Mouse (Mus musculus) forebrain, embryonic 14.5 days (tissue): ENCODE results near the gene Psen1. TPM values are rescaled to one million over a fixed set of nuclear protein-coding genes. Genes with fewer than 3 reads are reported as not detected.

Experiments used
- ATAC-seq: fragments of 200-750 bp; cut with Nextera tagmentation; 2 replicates; pipeline ENCODE4 v1.8.0; 2017; ENCODE audit warnings: mild to moderate bottlenecking, moderate library complexity
- DNase-seq: peaks from one replicate; pipeline ENCODE4 v3.0.0-alpha.2; 2015; ENCODE audit warnings: low spot score
- H3K27ac ChIP-seq: fragments of 300-500 bp; sonication (generic); 2 replicates; pipeline ENCODE4 v1.5.1; 2014; ENCODE audit warnings: low read depth, mild to moderate bottlenecking, control low read depth, low read length, moderate library complexity
- H3K27me3 ChIP-seq: fragments of 300-500 bp; sonication (generic); replicated peaks from 2 replicates; pipeline ENCODE4 v1.6.1; 2014; ENCODE audit warnings: low read length, control low read depth, mixed read lengths; ENCODE audit not compliant: control insufficient read depth, insufficient read depth
- H3K36me3 ChIP-seq: fragments of 300-500 bp; sonication (generic); 2 replicates; pipeline ENCODE4 v1.6.1; 2014; ENCODE audit warnings: low read length, control low read depth; ENCODE audit not compliant: control insufficient read depth, insufficient read depth
- H3K4me1 ChIP-seq: fragments of 300-500 bp; sonication (generic); 2 replicates; pipeline ENCODE4 v1.6.1; 2014; ENCODE audit warnings: antibody characterized with exemption, low read length, control low read depth; ENCODE audit not compliant: control insufficient read depth, insufficient read depth
- H3K4me2 ChIP-seq: fragments of 300-500 bp; sonication (generic); 2 replicates; pipeline ENCODE4 v1.6.1; 2014; ENCODE audit warnings: mild to moderate bottlenecking, control low read depth, low read length
- H3K4me3 ChIP-seq: fragments of 300-500 bp; sonication (generic); 2 replicates; pipeline ENCODE4 v1.5.1; 2014; ENCODE audit warnings: low read depth, low read length, control low read depth
- H3K9ac ChIP-seq: fragments of 300-500 bp; sonication (generic); 2 replicates; pipeline ENCODE4 v1.6.1; 2014; ENCODE audit warnings: mild to moderate bottlenecking, low read length, control low read depth, moderate library complexity
- H3K9me3 ChIP-seq: fragments of 300-500 bp; sonication (generic); replicated peaks from 2 replicates; pipeline ENCODE4 v1.6.1; 2016; ENCODE audit warnings: low read length, control low read depth, mixed read lengths; ENCODE audit not compliant: control insufficient read depth
- WGBS: fragments of 180-500 bp; shearing (Covaris S2); extraction: QIAGEN DNeasy Blood & Tissue Kit; methylation state at CpG from one replicate; pipeline ENCODE4 v1.1.7; 2014; 5-methylcytosine and 5-hydroxymethylcytosine counted together
- polyA plus RNA-seq: library from polyadenylated mRNA; unstranded; fragments of >200 nt; fragmentation: Nextera tagmentation; extraction: Ambion mirVana; gene quantifications from 2 replicates; pipeline ENCODE4 v1.2.1, GENCODE M21; 2014

Psen1 gene
- polyA plus RNA-seq, 1 experiment from 2014 or later, result 73.4 TPM

DNA sequence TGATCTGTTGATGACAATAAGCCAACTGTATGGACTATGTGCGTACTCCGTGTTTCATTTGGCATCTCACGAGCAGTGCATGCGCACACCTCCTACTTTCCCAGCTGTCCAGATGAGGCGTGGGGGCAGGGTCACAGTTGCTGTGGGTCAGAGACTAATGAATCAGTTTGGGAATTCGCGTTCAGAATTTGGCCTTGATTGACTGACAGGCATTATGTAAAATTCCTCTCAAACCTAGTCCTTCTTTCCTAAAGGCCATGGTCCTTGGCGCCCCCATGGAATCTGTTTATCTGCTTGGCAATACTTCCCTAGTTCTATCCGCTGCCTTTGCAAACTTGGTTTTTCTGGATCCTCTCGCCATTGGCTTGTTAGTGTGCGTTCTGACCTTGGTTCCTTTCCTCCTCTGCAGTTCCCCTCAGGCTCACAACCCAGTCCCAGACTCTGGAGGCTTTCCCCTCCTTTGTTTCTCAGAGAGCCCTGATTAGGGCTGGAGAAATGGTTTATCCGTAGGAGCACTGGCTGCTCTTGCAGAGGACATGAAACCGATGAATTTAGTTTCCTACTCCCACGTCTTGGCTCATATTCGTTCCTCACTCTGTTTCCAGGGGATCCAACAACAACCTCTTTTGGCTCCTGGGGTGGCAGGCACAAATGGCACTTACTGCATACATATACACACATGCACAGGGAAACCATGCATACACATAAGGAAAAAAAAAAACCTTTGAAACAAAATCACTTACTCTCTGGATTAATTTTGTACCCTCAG is 28.6 kb downstream of the Psen1 start:
- no peaks in the 10 kb centered on the region for H3K9me3 ChIP-seq
- no peak for DNase-seq
- H3K4me3 ChIP-seq, result no peak overlapping the region
- no peak for ATAC-seq
- H3K36me3 ChIP-seq, result peaks cover 75% of the 10 kb centered on the region
- no peak overlapping the region for H3K27ac ChIP-seq
- H3K27me3 ChIP-seq, result no peaks in the 10 kb centered on the region
- WGBS, result 87% methylated on average over 15 of the region's 15 CpGs
- H3K4me1 ChIP-seq, result no peaks in the 10 kb centered on the region
- H3K9ac ChIP-seq, result no peak overlapping the region
- H3K4me2 ChIP-seq, result no peak overlapping the region

DNA sequence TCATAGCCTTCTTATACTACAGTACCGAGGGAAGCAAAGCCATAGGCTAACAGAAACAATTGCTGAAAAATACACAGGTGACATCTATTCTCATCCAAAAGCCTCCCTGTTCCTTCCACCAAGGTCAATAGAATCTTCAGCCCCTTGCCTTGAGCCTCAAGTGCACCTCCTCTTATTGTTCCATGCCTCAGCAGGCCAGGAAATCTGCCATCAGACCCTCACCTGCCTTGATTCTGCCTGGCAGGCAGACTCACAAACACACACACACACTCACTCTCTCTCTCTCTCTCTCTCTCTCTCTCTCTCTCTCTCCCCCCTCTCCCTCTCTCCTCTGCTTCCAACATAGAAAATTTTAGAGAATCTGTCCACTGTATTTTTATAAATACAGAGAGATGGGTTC is 31.5 kb downstream of the Psen1 start:
- 96% methylated on average over 1 of the region's 1 CpGs for WGBS
- Histone ChIP-seq H3K36me3 (peaks cover 76% of the 10 kb centered on the region), H3K27ac (no peak overlapping the region), H3K4me1 (no peaks in the 10 kb centered on the region), H3K27me3 (no peaks in the 10 kb centered on the region), H3K9ac (no peak overlapping the region), H3K9me3 (no peaks in the 10 kb centered on the region), H3K4me3 (no peak overlapping the region), H3K4me2 (no peak overlapping the region)
- ATAC-seq, result no peak
- no peak for DNase-seq

DNA sequence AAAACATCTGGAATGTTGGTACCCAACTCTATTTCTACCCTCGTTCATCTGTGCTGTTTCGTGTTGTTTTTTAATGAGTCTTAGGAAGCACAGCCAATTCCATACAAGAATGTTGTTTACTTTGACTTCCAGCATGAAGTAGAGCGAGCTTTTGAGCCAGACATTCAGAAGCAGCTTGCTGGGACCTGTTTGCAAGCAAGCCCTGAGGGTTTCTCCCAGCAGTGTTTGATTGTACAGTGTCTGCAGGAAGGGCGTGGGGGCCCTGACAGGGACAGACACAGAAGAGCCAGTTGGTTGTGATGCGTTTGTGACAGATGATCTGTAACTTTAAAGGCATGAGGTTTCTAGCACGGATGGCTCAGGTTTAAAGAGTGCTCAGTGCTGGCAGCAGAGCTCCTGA is 33.3 kb downstream of the Psen1 start:
- H3K27ac ChIP-seq, result no peak overlapping the region
- 91% methylated on average over 6 of the region's 6 CpGs for WGBS
- H3K4me3 ChIP-seq, result no peak overlapping the region
- H3K4me1 ChIP-seq, result no peaks in the 10 kb centered on the region
- no peak for ATAC-seq
- H3K9me3 ChIP-seq, result no peaks in the 10 kb centered on the region
- no peak overlapping the region for H3K9ac ChIP-seq
- no peaks in the 10 kb centered on the region for H3K27me3 ChIP-seq
- H3K36me3 ChIP-seq, result peaks cover 76% of the 10 kb centered on the region
- no peak overlapping the region for H3K4me2 ChIP-seq
- DNase-seq, result no peak

DNA sequence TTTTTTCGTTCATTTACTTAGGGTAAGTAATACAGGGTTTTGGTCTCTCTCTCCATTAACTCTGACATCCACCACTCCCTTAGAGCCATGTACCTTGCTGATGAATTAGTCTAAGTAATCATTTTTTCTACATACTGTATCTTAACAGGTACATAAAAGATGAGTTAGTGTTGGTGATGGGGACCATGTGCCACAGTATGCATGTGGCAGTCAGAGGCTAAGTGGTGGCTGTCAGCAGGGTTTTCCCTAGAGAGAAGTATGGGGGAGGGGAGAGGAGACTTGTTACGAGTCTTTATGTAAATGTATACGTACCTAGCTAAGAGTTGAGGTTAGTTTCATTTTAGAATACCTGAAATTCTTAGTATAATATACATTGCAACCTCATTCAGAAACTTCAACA is 35.1 kb downstream of the Psen1 start:
- Histone ChIP-seq H3K4me3 (no peak overlapping the region), H3K36me3 (peaks cover 76% of the 10 kb centered on the region), H3K4me1 (no peaks in the 10 kb centered on the region), H3K4me2 (no peak overlapping the region), H3K27me3 (no peaks in the 10 kb centered on the region), H3K27ac (no peak overlapping the region), H3K9ac (no peak overlapping the region), H3K9me3 (no peaks in the 10 kb centered on the region)
- DNase-seq (no peak), ATAC-seq (no peak)
- WGBS, result 86% methylated on average over 3 of the region's 3 CpGs

DNA sequence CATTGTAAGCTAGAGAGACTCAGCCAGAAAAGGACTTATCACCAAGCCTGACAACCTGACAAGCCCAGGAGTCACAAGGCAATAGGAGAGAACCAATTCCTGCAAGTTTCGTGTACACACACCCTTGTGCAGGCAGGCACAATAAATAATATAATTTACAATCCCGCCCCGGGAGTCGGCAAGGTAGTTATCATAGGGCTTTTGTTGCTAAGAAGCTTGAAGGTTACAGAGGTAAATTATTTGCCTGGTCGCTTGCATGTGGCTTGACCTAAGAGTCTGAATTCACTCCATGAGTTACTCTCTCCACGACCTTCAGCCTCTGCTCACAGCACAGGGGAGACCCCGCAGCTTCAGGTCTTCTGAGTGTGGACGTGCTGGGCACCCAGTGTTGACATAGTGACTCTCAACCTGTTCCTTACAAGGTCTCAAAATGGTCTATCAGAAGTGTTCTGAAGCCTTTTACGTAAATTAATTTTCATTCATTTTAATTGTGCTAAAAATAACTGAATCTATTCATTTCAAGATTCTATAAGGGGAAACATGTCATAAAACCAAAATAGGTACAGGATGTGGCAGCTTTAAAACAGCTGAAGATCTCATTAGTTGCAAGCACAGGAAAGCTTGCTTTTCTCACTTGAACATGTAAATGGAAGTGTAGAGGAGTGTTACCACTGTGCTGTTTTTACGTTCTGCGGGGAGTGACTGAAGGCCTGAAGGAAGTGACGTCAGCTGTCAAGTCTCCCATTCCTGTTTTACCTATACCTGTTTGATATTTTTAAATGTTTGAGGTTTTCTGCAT is 38.8 kb downstream of the Psen1 start:
- 92% methylated on average over 12 of the region's 12 CpGs for WGBS
- no peaks in the 10 kb centered on the region for H3K9me3 ChIP-seq
- H3K9ac ChIP-seq, result no peak overlapping the region
- H3K27ac ChIP-seq, result no peak overlapping the region
- ATAC-seq, result no peak
- peaks cover 90% of the 10 kb centered on the region for H3K36me3 ChIP-seq
- H3K27me3 ChIP-seq, result no peaks in the 10 kb centered on the region
- no peak overlapping the region for H3K4me3 ChIP-seq
- no peak overlapping the region for H3K4me2 ChIP-seq
- no peak for DNase-seq
- no peaks in the 10 kb centered on the region for H3K4me1 ChIP-seq

DNA sequence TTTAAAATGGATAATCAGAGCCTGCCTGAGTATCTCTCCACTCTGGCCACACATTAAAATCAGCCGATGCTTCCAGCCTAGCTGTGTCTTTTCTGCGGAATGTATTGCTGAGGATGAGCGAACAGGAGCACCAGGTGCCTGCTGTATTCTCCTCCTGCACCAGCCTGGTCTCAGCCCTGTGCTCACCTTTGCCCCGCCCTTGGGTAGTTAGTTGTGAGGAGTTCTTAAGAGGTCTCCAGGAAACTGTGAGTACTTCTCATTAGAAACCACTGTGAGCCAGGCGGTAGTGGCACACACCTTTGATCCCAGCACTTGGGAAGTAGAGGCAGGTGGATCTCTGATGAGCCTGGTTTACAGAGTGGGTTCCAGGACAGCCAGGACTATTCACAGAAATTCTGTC is 44.3 kb downstream of the Psen1 start:
- no peaks in the 10 kb centered on the region for H3K4me1 ChIP-seq
- H3K4me3 ChIP-seq, result no peak overlapping the region
- no peak overlapping the region for H3K9ac ChIP-seq
- H3K36me3 ChIP-seq, result peaks cover 94% of the 10 kb centered on the region
- WGBS, result 93% methylated on average over 5 of the region's 5 CpGs
- H3K4me2 ChIP-seq, result no peak overlapping the region
- ATAC-seq (no peak), DNase-seq (no peak)
- H3K27ac ChIP-seq, result no peak overlapping the region
- H3K27me3 ChIP-seq, result no peaks in the 10 kb centered on the region
- H3K9me3 ChIP-seq, result no peaks in the 10 kb centered on the region

DNA sequence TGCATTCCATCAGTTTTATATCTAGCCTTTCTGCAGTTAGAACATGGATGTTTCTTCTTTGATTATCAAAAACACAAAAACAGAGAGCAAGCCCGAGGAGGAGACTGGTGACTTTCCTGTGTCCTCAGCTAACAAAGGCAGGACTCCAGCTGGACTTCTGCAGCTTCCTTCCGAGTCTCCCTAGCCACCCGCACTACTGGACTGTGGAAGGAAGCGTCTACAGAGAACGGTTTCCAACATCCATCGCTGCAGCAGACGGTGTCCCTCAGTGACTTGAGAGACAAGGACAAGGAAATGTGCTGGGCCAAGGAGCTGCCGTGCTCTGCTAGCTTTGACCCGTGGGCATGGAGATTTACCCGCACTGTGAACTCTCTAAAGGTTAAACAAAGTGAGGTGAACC is 46.1 kb downstream of the Psen1 start:
- no peak for ATAC-seq
- H3K36me3 ChIP-seq, result peaks cover 76% of the 10 kb centered on the region
- H3K9ac ChIP-seq, result no peak overlapping the region
- WGBS, result 94% methylated on average over 10 of the region's 10 CpGs
- no peaks in the 10 kb centered on the region for H3K9me3 ChIP-seq
- no peak for DNase-seq
- no peak overlapping the region for H3K4me3 ChIP-seq
- no peak overlapping the region for H3K27ac ChIP-seq
- no peaks in the 10 kb centered on the region for H3K27me3 ChIP-seq
- no peak overlapping the region for H3K4me2 ChIP-seq
- H3K4me1 ChIP-seq, result no peaks in the 10 kb centered on the region

DNA sequence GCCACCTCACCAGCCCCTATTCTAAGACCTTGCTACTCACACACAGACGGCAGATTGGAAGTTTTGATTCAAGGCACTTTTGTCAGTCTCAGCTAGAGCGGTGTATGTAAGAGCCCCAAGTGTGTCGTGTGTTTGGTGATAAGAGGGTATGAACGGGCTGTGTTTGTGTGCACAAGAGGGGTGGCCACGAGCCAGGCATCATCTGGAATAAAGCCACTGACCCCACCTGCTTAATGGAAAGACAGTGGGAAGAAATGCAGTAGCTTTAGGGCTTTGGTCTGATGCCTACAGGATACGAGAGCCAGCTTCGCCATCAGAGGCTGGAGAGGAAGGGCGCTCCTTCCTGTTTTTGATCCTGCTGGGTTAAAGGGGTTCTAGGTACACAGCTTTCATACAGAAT is 48.3 kb downstream of the Psen1 start:
- Histone ChIP-seq H3K4me1 (no peaks in the 10 kb centered on the region), H3K27me3 (no peaks in the 10 kb centered on the region), H3K4me3 (no peak overlapping the region), H3K4me2 (no peak overlapping the region), H3K27ac (no peak overlapping the region), H3K9me3 (no peaks in the 10 kb centered on the region), H3K9ac (no peak overlapping the region), H3K36me3 (peaks cover 54% of the 10 kb centered on the region)
- DNase-seq (no peak), ATAC-seq (no peak)
- WGBS, result 87% methylated on average over 8 of the region's 8 CpGs

DNA sequence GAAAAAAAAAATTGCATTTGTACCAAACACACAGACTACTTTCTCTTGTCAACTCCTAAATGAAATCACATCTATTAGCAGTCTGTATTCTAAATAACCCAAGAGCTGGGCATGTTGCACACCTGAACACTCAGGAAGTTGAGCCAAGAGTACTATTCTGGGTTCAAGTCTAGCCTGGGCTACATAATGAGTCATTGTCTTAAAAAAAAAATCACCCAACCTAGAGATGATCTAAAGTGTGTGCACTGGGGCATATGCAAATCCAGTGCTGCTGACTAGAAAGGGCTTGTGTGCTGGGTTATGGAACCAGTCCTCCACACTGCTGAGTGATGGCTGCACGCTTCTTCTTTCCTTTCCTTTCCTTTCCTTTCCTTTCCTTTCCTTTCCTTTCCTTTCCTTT is 50.7 kb downstream of the Psen1 start:
- Histone ChIP-seq H3K27me3 (no peaks in the 10 kb centered on the region), H3K27ac (no peak overlapping the region), H3K9me3 (no peaks in the 10 kb centered on the region), H3K4me3 (no peak overlapping the region), H3K4me1 (no peaks in the 10 kb centered on the region), H3K4me2 (no peak overlapping the region), H3K36me3 (peaks cover 32% of the 10 kb centered on the region), H3K9ac (no peak overlapping the region)
- no peak for ATAC-seq
- DNase-seq, result no peak
- 91% methylated on average over 1 of the region's 1 CpGs for WGBS
